Mouse (Mus musculus): ENCODE measurements around the gene Usp17ld.

DNA sequence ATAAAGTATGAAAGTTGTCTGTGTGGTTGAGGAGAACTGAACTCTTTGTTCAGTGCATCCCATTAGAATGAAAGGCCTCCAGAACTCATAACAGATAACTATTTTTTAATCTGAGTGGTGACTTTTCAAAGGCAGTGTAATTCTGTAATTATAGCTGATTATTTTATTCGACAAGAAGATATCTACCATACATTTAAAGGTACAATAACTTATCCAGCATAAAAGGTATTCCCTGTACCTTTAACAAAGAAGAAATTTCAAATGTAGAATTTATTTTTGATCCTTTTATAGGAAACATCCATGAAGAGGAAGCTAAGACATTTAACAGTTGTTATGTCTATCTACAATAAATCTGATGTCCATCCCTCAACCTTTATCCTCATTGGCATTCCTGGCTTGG, 40.7 kb downstream of the Usp17ld start, which contains the start of gene Olfr593:
- TF ChIP-seq CTCF (conservative IDR thresholded peaks at IDR 0.05; ENCODE audit: low read length) (no peak), POU5F1 (IDR thresholded peaks at IDR 0.05; ENCODE audit: borderline replicate concordance, low read length) (no peak)
